Mouse (Mus musculus): ENCODE measurements around the gene Cyp4f13. TPM values are rescaled to one million over a fixed set of nuclear protein-coding genes. Genes with fewer than 3 reads are reported as not detected.

Gene Cyp4f13
- polyA plus RNA-seq, 1 experiment from 2014 or later: 19.9 TPM

Other genes with a start within 250 kb of the Cyp4f13 start
- 45.7 and 55.4 TPM in 2 replicates for gene Zfp871, start 159.1 kb downstream of the Cyp4f13 start, polyA plus RNA-seq (2014; fragmentation: Nextera tagmentation; extraction: Ambion mirVana)
- gene Zfp811, start 137.5 kb downstream of the Cyp4f13 start, polyA plus RNA-seq (2014; fragmentation: Nextera tagmentation; extraction: Ambion mirVana): 5.3 and 6.1 TPM in 2 replicates
- 14.2 and 16.9 TPM in 2 replicates for gene Zfp799, start 117.1 kb downstream of the Cyp4f13 start, polyA plus RNA-seq (2014; fragmentation: Nextera tagmentation; extraction: Ambion mirVana)
- 6.7 and 8.6 TPM in 2 replicates for gene Zfp870, start 55.8 kb downstream of the Cyp4f13 start, polyA plus RNA-seq (2014; fragmentation: Nextera tagmentation; extraction: Ambion mirVana)
- 0.73 and 0.78 TPM in 2 replicates for gene Cyp4f14, start 30.1 kb downstream of the Cyp4f13 start, polyA plus RNA-seq (2014; fragmentation: Nextera tagmentation; extraction: Ambion mirVana)
- 13.1 and 14.9 TPM in 2 replicates for gene Zfp472, start 18.4 kb upstream of the Cyp4f13 start, polyA plus RNA-seq (2014; fragmentation: Nextera tagmentation; extraction: Ambion mirVana)
- gene Zfp952, start 45.7 kb upstream of the Cyp4f13 start, polyA plus RNA-seq (2014; fragmentation: Nextera tagmentation; extraction: Ambion mirVana): 8.5 and 12.9 TPM in 2 replicates
- gene Zfp763, start 86.0 kb upstream of the Cyp4f13 start, polyA plus RNA-seq (2014; fragmentation: Nextera tagmentation; extraction: Ambion mirVana): 12.6 and 16.1 TPM in 2 replicates
- not detected in 2 replicates for gene 4921501E09Rik, start 120.7 kb upstream of the Cyp4f13 start, polyA plus RNA-seq (2014; fragmentation: Nextera tagmentation; extraction: Ambion mirVana)
- gene Zfp563, start 141.9 kb upstream of the Cyp4f13 start, polyA plus RNA-seq (2014; fragmentation: Nextera tagmentation; extraction: Ambion mirVana): 6.6 and 7.1 TPM in 2 replicates
- not detected in 2 replicates for gene Morc2b, start 192.3 kb upstream of the Cyp4f13 start, polyA plus RNA-seq (2014; fragmentation: Nextera tagmentation; extraction: Ambion mirVana)
- gene Olfr55, start 221.0 kb upstream of the Cyp4f13 start, polyA plus RNA-seq (2014; fragmentation: Nextera tagmentation; extraction: Ambion mirVana): not detected in 2 replicates
- gene Olfr239, start 243.9 kb upstream of the Cyp4f13 start, polyA plus RNA-seq (2014; fragmentation: Nextera tagmentation; extraction: Ambion mirVana): not detected in 2 replicates